Mouse (Mus musculus) hindbrain, postnatal 0 days (tissue): ENCODE measurements around the gene Cort. TPM values are rescaled to one million over a fixed set of nuclear protein-coding genes. Genes with fewer than 3 reads are reported as not detected.
"Not testable (repeated sequence)": the region's sequence is repeated elsewhere in the genome, so short reads cannot be mapped to it uniquely, and the experiment has no call there.

Source experiments
- ATAC-seq: fragments of 200-750 bp; cut with Nextera tagmentation; 2 replicates; pipeline ENCODE4 v1.8.0; 2017; ENCODE audit warnings: mild to moderate bottlenecking, moderate TSS enrichment, moderate library complexity
- DNase-seq: peaks from one replicate; pipeline ENCODE4 v3.0.0-alpha.2; 2015; ENCODE audit warnings: low spot score
- H3K27ac ChIP-seq: fragments of 300-500 bp; sonication (generic); 2 replicates; pipeline ENCODE4 v1.5.1; 2014; ENCODE audit warnings: mild to moderate bottlenecking
- H3K27me3 ChIP-seq: fragments of 300-500 bp; sonication (generic); 2 replicates; pipeline ENCODE4 v1.6.1; 2014; ENCODE audit warnings: low read length, mixed read lengths; ENCODE audit not compliant: insufficient read depth
- H3K36me3 ChIP-seq: fragments of 300-500 bp; sonication (generic); 2 replicates; pipeline ENCODE4 v1.6.1; 2014; ENCODE audit warnings: low read length, mixed read lengths; ENCODE audit not compliant: insufficient read depth
- H3K4me1 ChIP-seq: fragments of 300-500 bp; sonication (generic); 2 replicates; pipeline ENCODE4 v1.6.1; 2014; ENCODE audit warnings: antibody characterized with exemption, low read length, mixed read lengths; ENCODE audit not compliant: insufficient read depth
- H3K4me2 ChIP-seq: fragments of 300-500 bp; sonication (generic); 2 replicates; pipeline ENCODE4 v1.6.1; 2014; ENCODE audit warnings: low read depth, mild to moderate bottlenecking, low read length, moderate library complexity, mixed read lengths
- H3K4me3 ChIP-seq: fragments of 300-500 bp; sonication (generic); 2 replicates; pipeline ENCODE4 v1.5.1; 2014; ENCODE audit warnings: low read length
- H3K9ac ChIP-seq: fragments of 300-500 bp; sonication (generic); replicated peaks from 2 replicates; pipeline ENCODE4 v1.6.1; 2014; ENCODE audit warnings: mild to moderate bottlenecking, low read length, moderate library complexity, mixed read lengths
- H3K9me3 ChIP-seq: fragments of 300-500 bp; sonication (generic); 2 replicates; pipeline ENCODE4 v1.6.1; 2016; ENCODE audit warnings: low read length, mixed read lengths
- CTCF ChIP-seq: IDR thresholded peaks from 2 replicates; pipeline ENCODE4 v1.5.1; 2016; ENCODE audit warnings: antibody characterized with exemption, control low read depth, low read depth
- WGBS: fragments of 180-500 bp; shearing (Covaris S2); extraction: QIAGEN DNeasy Blood & Tissue Kit; methylation state at CpG from one replicate; pipeline ENCODE4 v1.1.7; 2014; 5-methylcytosine and 5-hydroxymethylcytosine counted together
- polyA plus RNA-seq: library from polyadenylated mRNA; unstranded; fragments of >200 nt; fragmentation: Nextera tagmentation; extraction: Ambion mirVana; gene quantifications from 2 replicates; pipeline ENCODE4 v1.2.1, GENCODE M21; 2015
- total RNA-seq: library from RNA; depleted of rRNA; stranded (reverse); fragments of >200 nt; gene quantifications from 2 replicates; pipeline ENCODE4 v1.2.3, GENCODE M21; 2014

Gene Cort
- total and polyA plus RNA-seq, 2 experiments from 2014 or later = 0.38 to 2.7 TPM

DNA sequence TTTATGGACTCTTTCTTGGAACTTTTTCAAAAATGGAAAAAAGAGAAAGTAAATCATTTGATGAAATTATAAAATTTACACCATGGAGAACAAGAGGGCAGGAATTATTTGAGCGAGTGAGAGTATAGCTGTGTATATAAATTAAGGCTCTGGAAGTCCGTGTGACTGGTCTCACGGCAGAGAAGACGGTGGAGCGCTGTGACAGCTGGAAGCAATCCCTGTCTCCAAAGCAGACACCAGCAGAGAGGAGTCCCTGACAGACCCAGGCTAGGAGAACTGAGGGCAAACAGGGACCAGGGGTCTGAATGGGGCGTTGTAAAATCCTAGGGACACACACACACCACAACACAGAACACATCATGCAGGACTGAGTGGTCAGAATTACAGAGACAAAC, 451 bp downstream of the Cort start:
- Histone ChIP-seq H3K9me3 (no peaks in the 10 kb centered on the region), H3K9ac (no peak overlapping the region), H3K4me1 (no peaks in the 10 kb centered on the region), H3K27me3 (no peaks in the 10 kb centered on the region), H3K4me3 (no peak overlapping the region), H3K27ac (no peak overlapping the region), H3K4me2 (no peak overlapping the region), H3K36me3 (no peaks in the 10 kb centered on the region)
- no peak for TF ChIP-seq CTCF
- no peak for ATAC-seq
- DNase-seq = no peak
- 82% methylated on average over 6 of the region's 6 CpGs for WGBS

GRCm38 (mm10) chr4:149125341-149126114, 1.0 kb downstream of the Cort start:
- DNase-seq = no peak
- no peak for TF ChIP-seq CTCF
- H3K4me2 ChIP-seq = no peak overlapping the region
- no peak overlapping the region for H3K27ac ChIP-seq
- no peak overlapping the region for H3K9ac ChIP-seq
- no peaks in the 10 kb centered on the region for H3K27me3 ChIP-seq
- H3K4me3 ChIP-seq = no peak overlapping the region
- H3K9me3 ChIP-seq = no peaks in the 10 kb centered on the region
- H3K36me3 ChIP-seq = no peaks in the 10 kb centered on the region
- no peaks in the 10 kb centered on the region for H3K4me1 ChIP-seq
- ATAC-seq = no peak
- WGBS = 41% methylated on average over 11 of the region's 11 CpGs

GRCm38 (mm10) chr4:149123432-149123831, 3.1 kb downstream of the Cort start:
- WGBS = 78% methylated on average over 5 of the region's 5 CpGs
- no peak for DNase-seq

DNA sequence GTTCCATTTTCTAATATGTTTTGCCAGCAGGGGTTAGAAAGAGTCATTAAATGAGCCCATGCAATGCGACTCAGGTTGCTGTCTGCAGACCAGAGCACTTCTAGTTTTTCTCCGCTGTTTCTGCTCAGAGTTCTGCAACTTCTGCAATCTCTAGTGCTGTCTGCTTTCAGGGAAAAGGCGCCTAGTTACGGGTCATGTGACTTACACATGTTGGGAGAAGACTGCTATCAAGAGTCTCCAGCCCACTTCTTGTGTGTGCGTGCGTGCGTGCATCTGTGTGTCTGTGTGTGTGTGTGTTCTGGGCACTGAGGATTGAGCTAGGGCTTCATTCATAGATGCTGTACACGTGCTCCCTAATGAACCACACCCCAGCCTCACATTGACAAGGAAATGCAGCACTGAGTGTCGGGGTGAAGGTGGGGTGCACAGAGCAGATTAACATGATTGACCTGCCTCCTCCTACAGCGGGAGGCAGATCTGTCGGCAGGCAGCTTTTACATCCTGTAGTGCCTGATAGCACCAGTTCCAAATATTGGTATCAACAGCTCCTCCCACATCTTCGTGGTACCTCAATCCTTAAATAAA, 6.5 kb downstream of the Cort start:
- H3K36me3 ChIP-seq, H3K9me3 ChIP-seq, ATAC-seq, H3K4me2 ChIP-seq, DNase-seq, H3K4me1 ChIP-seq, H3K9ac ChIP-seq, H3K4me3 ChIP-seq, H3K27me3 ChIP-seq, H3K27ac ChIP-seq: not testable (repeated sequence)
- 85% methylated on average over 12 of the region's 12 CpGs for WGBS

More at GRCm38 (mm10) chr4:149123432-149123831, 3.1 kb downstream of the Cort start:
- TF ChIP-seq CTCF = no peak
- Histone ChIP-seq H3K4me1 (no peaks in the 10 kb centered on the region), H3K27me3 (no peaks in the 10 kb centered on the region), H3K4me2 (no peak overlapping the region), H3K9me3 (no peaks in the 10 kb centered on the region), H3K4me3 (no peak overlapping the region), H3K9ac (no peak overlapping the region), H3K36me3 (no peaks in the 10 kb centered on the region), H3K27ac (no peak overlapping the region)
- no peak for ATAC-seq

DNA sequence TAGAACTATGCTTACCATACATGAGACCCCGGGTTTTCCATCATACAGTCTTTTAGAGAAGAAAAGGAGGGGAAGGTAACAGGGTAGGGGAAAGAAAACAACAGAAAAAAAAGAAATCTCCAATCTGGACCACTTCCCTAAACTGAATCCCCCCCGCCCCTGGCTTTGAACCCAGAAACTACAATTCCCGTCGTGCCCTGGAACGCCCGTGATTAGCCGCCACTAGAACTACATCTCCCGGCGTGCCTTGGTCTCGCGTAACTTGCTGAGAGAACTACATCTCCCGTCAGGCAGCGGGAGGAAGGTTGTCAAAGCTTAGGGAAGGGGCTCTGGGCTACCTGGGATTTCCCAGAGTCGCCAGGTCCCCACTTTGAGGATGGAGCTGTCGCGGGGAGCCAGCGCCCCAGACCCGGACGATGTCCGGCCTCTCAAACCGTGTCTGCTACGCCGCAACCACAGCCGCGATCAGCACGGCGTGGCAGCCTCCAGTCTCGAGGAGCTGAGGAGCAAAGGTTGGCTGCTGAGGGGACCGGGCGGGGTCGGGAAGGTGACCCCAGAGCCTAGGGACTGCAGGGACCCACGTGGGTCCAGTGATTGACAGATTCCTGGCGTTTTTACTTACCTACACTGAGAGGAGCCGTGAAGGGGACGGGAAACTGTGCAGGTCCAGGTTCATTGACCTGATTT, 22.5 kb downstream of the Cort start, which contains the start of gene Dffa:
Dffa (plus strand) TSS at position 272 of the 687 bp plus-strand sequence.
- Histone ChIP-seq H3K9me3 (no peaks in the 10 kb centered on the region), H3K4me2 (peak within 1 kb of the TSS; percentile 76), H3K27ac (peak within 1 kb of the TSS; percentile 32; the same call in 1 of the 2 replicates), H3K27me3 (no peaks in the 10 kb centered on the region), H3K9ac (peak within 1 kb of the TSS; percentile 73), H3K36me3 (peaks cover 15% of the 10 kb centered on the region; the same call in 1 of the 2 replicates), H3K4me1 (peaks cover 6% of the 10 kb centered on the region; the same call in 1 of the 2 replicates), H3K4me3 (peak within 1 kb of the TSS; percentile 72)
- ATAC-seq (peak; percentile 91), DNase-seq (peak; percentile 97)
- WGBS = 1% methylated on average over 35 of the region's 35 CpGs
- TF ChIP-seq CTCF = 0 out of 2 replicates have a peak, but pooled peaks have one; percentile 8

GRCm38 (mm10) chr4:149101456-149101855, 25.1 kb downstream of the Cort start:
- no peak for TF ChIP-seq CTCF
- Histone ChIP-seq H3K9me3 (no peaks in the 10 kb centered on the region), H3K36me3 (peaks cover 3% of the 10 kb centered on the region; the same call in 1 of the 2 replicates), H3K27ac (no peak overlapping the region), H3K4me2 (no peak overlapping the region), H3K4me1 (peaks cover 14% of the 10 kb centered on the region), H3K27me3 (no peaks in the 10 kb centered on the region), H3K9ac (no peak overlapping the region), H3K4me3 (no peak overlapping the region)
- 80% methylated on average over 3 of the region's 3 CpGs for WGBS
- ATAC-seq (no peak), DNase-seq (no peak)

DNA sequence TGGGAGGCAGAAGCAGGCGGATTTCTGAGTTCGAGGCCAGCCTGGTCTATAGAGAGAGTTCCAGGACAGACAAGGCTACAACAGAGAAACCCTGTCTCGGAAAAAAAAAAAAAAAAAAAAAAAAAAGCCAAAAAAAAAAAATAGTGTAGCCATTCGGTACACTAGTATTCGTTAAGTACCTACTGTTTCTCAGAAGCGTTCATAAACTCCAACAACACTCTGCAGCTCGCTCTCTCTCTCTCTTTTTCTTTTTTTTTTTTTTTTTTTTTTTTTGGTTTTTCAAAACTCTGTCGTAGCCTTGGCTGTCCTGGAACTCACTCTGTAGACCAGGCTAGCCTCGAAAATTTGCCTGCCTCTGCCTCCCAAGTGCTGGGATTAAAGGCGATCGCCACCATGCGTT, 26.1 kb downstream of the Cort start:
- not testable (repeated sequence) for H3K4me2 ChIP-seq, DNase-seq, ATAC-seq, H3K4me3 ChIP-seq, H3K36me3 ChIP-seq, H3K9me3 ChIP-seq, H3K27ac ChIP-seq, H3K27me3 ChIP-seq, H3K9ac ChIP-seq
- WGBS = 92% methylated on average over 12 of the region's 12 CpGs
- H3K4me1 ChIP-seq = peaks cover 14% of the 10 kb centered on the region
